Mouse (Mus musculus) liver, postnatal 0 days (tissue): ENCODE data around the gene Rph3al. TPM values are rescaled to one million over a fixed set of nuclear protein-coding genes. Genes with fewer than 3 reads are reported as not detected.

Source experiments
- ATAC-seq: fragments of 200-750 bp; cut with Nextera tagmentation; 2 replicates; pipeline ENCODE4 v1.8.0; 2017; ENCODE audit warnings: mild to moderate bottlenecking, moderate library complexity
- DNase-seq: peaks from one replicate; pipeline ENCODE4 v3.0.0-alpha.2; 2016
- H3K27ac ChIP-seq: fragments of 300-500 bp; sonication (generic); 2 replicates; pipeline ENCODE4 v1.5.1; 2014; ENCODE audit warnings: antibody characterized with exemption, moderate library complexity, mild to moderate bottlenecking, low read depth
- H3K27me3 ChIP-seq: fragments of 300-500 bp; sonication (generic); 2 replicates; pipeline ENCODE4 v1.6.1; 2014; ENCODE audit warnings: low read length, control low read depth, mixed read lengths; ENCODE audit not compliant: insufficient read depth
- H3K36me3 ChIP-seq: fragments of 300-500 bp; sonication (generic); replicated peaks from 2 replicates; pipeline ENCODE4 v1.6.1; 2014; ENCODE audit warnings: mild to moderate bottlenecking, control low read depth, low read length, moderate library complexity, mixed read lengths; ENCODE audit not compliant: insufficient read depth
- H3K4me1 ChIP-seq: fragments of 300-500 bp; sonication (generic); 2 replicates; pipeline ENCODE4 v1.6.1; 2014; ENCODE audit warnings: antibody characterized with exemption, mild to moderate bottlenecking, control low read depth; ENCODE audit not compliant: insufficient read depth
- H3K4me2 ChIP-seq: fragments of 300-500 bp; sonication (generic); 2 replicates; pipeline ENCODE4 v1.6.1; 2014; ENCODE audit warnings: low read depth, mild to moderate bottlenecking, low read length, moderate library complexity, mixed read lengths
- H3K4me3 ChIP-seq: fragments of 300-500 bp; sonication (generic); 2 replicates; pipeline ENCODE4 v1.5.1; 2014; ENCODE audit warnings: low read depth, low read length
- H3K9ac ChIP-seq: fragments of 300-500 bp; sonication (generic); replicated peaks from 2 replicates; pipeline ENCODE4 v1.6.1; 2014; ENCODE audit warnings: mild to moderate bottlenecking, moderate library complexity
- H3K9me3 ChIP-seq: fragments of 300-500 bp; sonication (generic); 2 replicates; pipeline ENCODE4 v1.6.1; 2016; ENCODE audit warnings: mild to moderate bottlenecking, control low read depth, low read length, mixed read lengths
- CTCF ChIP-seq: sonication (generic); IDR thresholded peaks from 2 replicates; pipeline ENCODE4 v1.5.1; 2016; ENCODE audit warnings: antibody characterized with exemption, low read depth
- EP300 ChIP-seq: IDR thresholded peaks from 2 replicates; pipeline ENCODE4 v1.6.1; 2016; ENCODE audit warnings: antibody characterized with exemption, low read depth, mild to moderate bottlenecking
- WGBS: fragments of 180-500 bp; shearing (Covaris S2); extraction: QIAGEN DNeasy Blood & Tissue Kit; methylation state at CpG from one replicate; pipeline ENCODE4 v1.1.7; 2014; ENCODE audit not compliant: insufficient replicate concordance; 5-methylcytosine and 5-hydroxymethylcytosine counted together
- polyA plus RNA-seq: library from polyadenylated mRNA; unstranded; fragments of >200 nt; fragmentation: Nextera tagmentation; extraction: Ambion mirVana; gene quantifications from 2 replicates; pipeline ENCODE4 v1.2.1, GENCODE M21; 2015

Rph3al gene
- polyA plus RNA-seq, 1 experiment from 2014 or later, result 0.83 TPM

DNA sequence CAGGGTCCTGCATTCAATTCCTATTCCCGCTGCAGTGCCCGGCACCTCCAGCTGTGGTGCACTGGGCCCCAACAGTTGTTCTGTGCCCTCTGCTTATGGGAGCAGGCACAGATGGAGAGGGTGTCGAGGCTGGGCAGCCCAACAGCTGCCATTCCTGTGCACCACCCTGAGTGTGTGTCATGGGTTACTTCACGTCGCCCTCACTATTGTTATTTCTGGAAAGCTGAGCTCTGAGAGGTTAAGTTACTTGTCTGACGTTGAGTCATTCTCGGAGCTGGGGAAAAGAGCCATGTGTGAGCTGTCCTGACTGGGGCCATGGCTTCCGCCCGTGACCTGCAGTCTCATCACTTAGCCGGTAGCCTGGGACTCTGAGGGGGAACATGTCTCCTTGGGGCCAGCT, 125.1 kb downstream of the Rph3al start:
- no peak for DNase-seq

DNA sequence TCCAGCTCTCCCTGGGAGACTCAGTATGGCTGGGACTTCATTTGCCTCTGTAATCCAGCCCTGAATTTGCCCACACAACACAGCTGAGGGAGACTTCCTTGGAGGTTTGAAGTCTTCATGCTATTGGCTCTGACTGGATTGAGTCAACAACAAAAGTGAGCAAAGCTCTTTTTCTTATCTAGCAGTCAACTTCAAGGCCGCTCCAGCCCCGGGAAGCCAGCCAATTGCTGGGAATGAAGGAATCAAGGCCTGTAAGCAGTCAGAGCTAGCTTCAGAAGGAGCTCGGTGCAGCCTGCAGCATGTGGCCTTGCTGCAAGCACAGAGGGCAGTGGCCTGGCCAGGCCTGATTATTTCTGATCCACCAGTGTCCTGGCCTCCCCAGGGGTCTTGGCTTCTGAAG, 126.3 kb downstream of the Rph3al start:
- H3K9ac ChIP-seq, result no peak overlapping the region
- H3K36me3 ChIP-seq, result no peaks in the 10 kb centered on the region
- H3K27ac ChIP-seq, result no peak overlapping the region
- H3K9me3 ChIP-seq, result no peaks in the 10 kb centered on the region
- TF ChIP-seq EP300, result no peak; the same call in 1 of the 2 replicates
- no peak for TF ChIP-seq CTCF
- H3K27me3 ChIP-seq, result no peaks in the 10 kb centered on the region
- H3K4me3 ChIP-seq, result no peak overlapping the region
- ATAC-seq, result peak; percentile 25
- WGBS, result 42% methylated on average over 3 of the region's 3 CpGs
- no peak overlapping the region for H3K4me2 ChIP-seq
- H3K4me1 ChIP-seq, result no peaks in the 10 kb centered on the region
- peak; percentile 49 for DNase-seq

More for the DNA sequence above, 125.1 kb downstream of the Rph3al start:
- Histone ChIP-seq H3K27me3 (no peaks in the 10 kb centered on the region), H3K4me2 (no peak overlapping the region), H3K4me1 (no peaks in the 10 kb centered on the region), H3K9ac (no peak overlapping the region), H3K4me3 (no peak overlapping the region), H3K36me3 (no peaks in the 10 kb centered on the region), H3K9me3 (no peaks in the 10 kb centered on the region), H3K27ac (no peak overlapping the region)
- TF ChIP-seq EP300 (no peak), CTCF (no peak)
- no peak for ATAC-seq
- WGBS, result 66% methylated on average over 10 of the region's 10 CpGs

GRCm38 (mm10) chr11:75810526-75810925, 127.7 kb downstream of the Rph3al start:
- Histone ChIP-seq H3K36me3 (no peaks in the 10 kb centered on the region), H3K4me3 (no peak overlapping the region), H3K27me3 (no peaks in the 10 kb centered on the region), H3K4me1 (no peaks in the 10 kb centered on the region), H3K9ac (no peak overlapping the region), H3K9me3 (no peaks in the 10 kb centered on the region), H3K4me2 (no peak overlapping the region), H3K27ac (no peak overlapping the region)
- WGBS, result 55% methylated on average over 3 of the region's 3 CpGs
- ATAC-seq (no peak), DNase-seq (no peak)
- TF ChIP-seq CTCF, result no peak

DNA sequence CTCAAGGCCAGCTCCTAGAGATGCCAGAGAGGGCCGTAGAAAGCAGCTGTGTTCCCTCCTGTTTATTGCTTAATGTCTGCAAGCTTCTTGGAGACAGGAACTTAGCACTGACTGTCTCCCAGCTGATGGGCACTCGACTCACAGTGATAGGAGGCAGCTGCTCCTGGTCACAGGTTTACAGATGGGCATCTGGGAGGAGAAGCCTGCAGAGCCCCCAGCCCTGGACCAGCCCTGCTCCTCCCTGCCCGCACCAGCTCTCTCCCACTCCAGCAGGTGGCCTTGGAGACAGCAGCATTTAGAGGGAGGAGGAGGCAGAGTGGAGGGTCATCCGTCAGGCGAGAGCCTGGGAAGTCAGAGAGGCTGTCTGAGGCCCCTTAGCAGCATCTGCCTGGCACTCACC, 130.7 kb downstream of the Rph3al start:
- Histone ChIP-seq H3K4me3 (no peak overlapping the region), H3K27ac (no peak overlapping the region), H3K4me2 (no peak overlapping the region), H3K4me1 (no peaks in the 10 kb centered on the region), H3K9me3 (no peaks in the 10 kb centered on the region), H3K9ac (no peak overlapping the region), H3K27me3 (no peaks in the 10 kb centered on the region), H3K36me3 (no peaks in the 10 kb centered on the region)
- DNase-seq, result no peak
- TF ChIP-seq CTCF, result no peak
- no peak for TF ChIP-seq EP300
- WGBS, result 61% methylated on average over 5 of the region's 5 CpGs
- ATAC-seq, result no peak

DNA sequence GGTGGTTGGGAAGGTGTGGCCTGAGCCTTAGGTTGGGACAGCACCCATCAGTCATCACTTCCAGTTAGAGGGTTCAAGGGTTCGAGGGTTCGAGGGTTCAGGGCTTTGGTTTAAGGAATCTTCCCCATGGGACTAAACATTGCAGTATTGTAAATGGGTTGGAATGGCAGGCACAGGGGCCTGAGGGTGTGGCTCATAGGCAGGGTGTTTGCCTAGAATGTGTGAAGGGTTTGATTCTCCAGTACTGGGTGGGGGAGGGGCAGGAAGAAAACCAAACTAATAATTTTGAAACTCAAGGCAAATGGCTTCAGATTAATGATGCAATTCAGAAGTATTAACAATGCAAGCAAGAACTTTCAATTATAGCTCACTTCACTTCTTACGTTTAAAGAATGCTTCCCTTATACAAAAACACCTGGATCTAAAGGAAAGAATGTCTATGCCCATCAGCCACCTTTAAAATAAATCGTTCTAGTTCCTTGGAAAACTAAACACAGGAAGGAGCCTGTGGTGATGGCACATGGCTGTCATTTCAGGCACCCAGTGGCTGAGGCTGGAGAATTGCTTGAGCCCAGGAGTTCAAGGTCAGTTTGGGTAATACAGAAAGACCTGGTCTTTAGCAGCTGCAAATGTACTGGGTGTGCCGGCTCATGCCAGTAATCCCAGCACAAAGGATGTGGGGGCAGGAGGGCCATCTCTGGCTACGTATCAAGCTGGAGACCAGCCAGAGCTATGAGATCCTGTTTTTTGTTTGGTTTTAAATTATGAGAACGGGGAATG, 136.3 kb downstream of the Rph3al start:
- H3K9ac ChIP-seq, result no peak overlapping the region
- TF ChIP-seq CTCF (no peak), EP300 (no peak)
- no peak overlapping the region for H3K4me3 ChIP-seq
- H3K27me3 ChIP-seq, result peaks cover 7% of the 10 kb centered on the region
- DNase-seq, result no peak
- ATAC-seq, result no peak
- H3K27ac ChIP-seq, result no peak overlapping the region
- no peaks in the 10 kb centered on the region for H3K4me1 ChIP-seq
- WGBS, result 74% methylated on average over 7 of the region's 7 CpGs
- H3K36me3 ChIP-seq, result no peaks in the 10 kb centered on the region
- no peaks in the 10 kb centered on the region for H3K9me3 ChIP-seq
- no peak overlapping the region for H3K4me2 ChIP-seq

DNA sequence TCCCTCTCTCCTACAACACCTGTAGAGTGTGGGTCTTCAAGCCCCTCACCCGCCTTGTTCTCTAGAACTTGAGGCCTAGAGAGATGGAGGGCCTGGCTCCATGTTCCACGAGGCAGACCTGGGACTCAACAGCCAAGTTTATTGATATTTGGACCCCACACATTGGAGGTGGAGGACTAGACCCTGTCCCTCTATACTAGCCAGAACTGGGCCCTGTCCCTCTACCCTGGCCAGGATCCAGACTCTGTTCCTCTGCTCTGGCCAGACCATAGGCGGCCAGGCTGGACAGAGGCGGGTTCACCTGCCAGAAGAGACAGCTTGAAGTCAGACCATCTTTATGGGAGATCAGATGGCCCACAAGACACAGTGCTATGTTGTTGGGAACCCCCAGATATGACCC, 136.9 kb downstream of the Rph3al start:
- DNase-seq (no peak), ATAC-seq (no peak)
- no peaks in the 10 kb centered on the region for H3K4me1 ChIP-seq
- H3K27me3 ChIP-seq, result peaks cover 13% of the 10 kb centered on the region
- no peak overlapping the region for H3K27ac ChIP-seq
- TF ChIP-seq CTCF, result no peak
- no peak for TF ChIP-seq EP300
- no peaks in the 10 kb centered on the region for H3K9me3 ChIP-seq
- 67% methylated on average over 4 of the region's 4 CpGs for WGBS
- no peak overlapping the region for H3K4me3 ChIP-seq
- no peak overlapping the region for H3K4me2 ChIP-seq
- no peak overlapping the region for H3K9ac ChIP-seq
- H3K36me3 ChIP-seq, result no peaks in the 10 kb centered on the region
